Mouse (Mus musculus): ENCODE results near the gene Fbxl17.

DNA sequence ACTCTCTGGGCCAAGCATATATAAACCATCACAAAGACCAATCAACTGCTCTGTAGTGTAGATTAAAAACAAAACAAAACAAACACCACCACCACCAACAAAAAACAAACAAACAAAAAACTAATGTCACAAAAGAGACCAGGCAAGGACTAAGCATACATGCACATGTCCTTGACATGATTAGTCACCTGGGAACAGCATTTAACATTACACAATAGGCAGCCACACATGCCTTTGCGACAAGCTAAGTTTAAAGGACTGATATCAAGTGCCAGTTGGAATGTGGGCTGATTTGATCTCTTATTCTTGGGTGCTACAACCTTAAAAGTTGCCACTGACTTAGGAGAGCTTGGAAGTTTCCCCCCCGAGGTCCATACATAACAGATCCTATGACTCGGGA is 446.5 kb downstream of the Fbxl17 start:
- TF ChIP-seq CTCF (IDR thresholded peaks at IDR 0.05; ENCODE audit: extremely low read depth, insufficient read length, insufficient replicate concordance, low read depth, low read length) (no peak), POLR2A (IDR thresholded peaks at IDR 0.05; ENCODE audit: low read depth, low read length) (no peak)

All from small intestine, adult 2 months (tissue).